Mouse (Mus musculus) heart, embryonic 16.5 days (tissue): ENCODE data around the gene Rab5b. TPM values are rescaled to one million over a fixed set of nuclear protein-coding genes. Genes with fewer than 3 reads are reported as not detected.

ENCODE experiments used
- ATAC-seq: fragments of 200-750 bp; cut with Nextera tagmentation; replicated peaks from 2 replicates; pipeline ENCODE4 v1.8.0; 2017; ENCODE audit warnings: moderate number of reproducible peaks; ENCODE audit not compliant: insufficient read depth, low FRiP score; ENCODE audit errors: extremely low read depth
- H3K27ac ChIP-seq: fragments of 300-500 bp; sonication (generic); 2 replicates; pipeline ENCODE4 v1.5.1; 2014; ENCODE audit warnings: mild to moderate bottlenecking, low read length, control low read depth, moderate library complexity
- H3K27me3 ChIP-seq: fragments of 300-500 bp; sonication (generic); 2 replicates; pipeline ENCODE4 v1.6.1; 2014; ENCODE audit warnings: low read length, mixed read lengths; ENCODE audit not compliant: control insufficient read depth, insufficient read depth
- H3K36me3 ChIP-seq: fragments of 300-500 bp; sonication (generic); 2 replicates; pipeline ENCODE4 v1.6.1; 2014; ENCODE audit not compliant: control insufficient read depth, insufficient read depth
- H3K4me1 ChIP-seq: fragments of 300-500 bp; sonication (generic); 2 replicates; pipeline ENCODE4 v1.6.1; 2014; ENCODE audit warnings: low read length, mixed read lengths; ENCODE audit not compliant: control insufficient read depth, insufficient read depth
- H3K4me2 ChIP-seq: fragments of 300-500 bp; sonication (generic); 2 replicates; pipeline ENCODE4 v1.6.1; 2014; ENCODE audit warnings: low read depth, mild to moderate bottlenecking, control low read depth, low read length
- H3K4me3 ChIP-seq: fragments of 300-500 bp; sonication (generic); 2 replicates; pipeline ENCODE4 v1.5.1; 2014; ENCODE audit warnings: mild to moderate bottlenecking, control low read depth, low read length
- H3K9ac ChIP-seq: fragments of 300-500 bp; sonication (generic); 2 replicates; pipeline ENCODE4 v1.6.1; 2014; ENCODE audit warnings: low read length, control low read depth
- H3K9me3 ChIP-seq: fragments of 300-500 bp; sonication (generic); replicated peaks from 2 replicates; pipeline ENCODE4 v1.6.1; 2016; ENCODE audit warnings: low read length; ENCODE audit not compliant: control insufficient read depth
- WGBS: fragments of 180-500 bp; shearing (Covaris S2); extraction: QIAGEN DNeasy Blood & Tissue Kit; methylation state at CpG from one replicate; pipeline ENCODE4 v1.1.7; 2014; 5-methylcytosine and 5-hydroxymethylcytosine counted together
- polyA plus RNA-seq: library from polyadenylated mRNA; unstranded; fragments of >200 nt; fragmentation: Nextera tagmentation; extraction: Ambion mirVana; gene quantifications from 2 replicates; pipeline ENCODE4 v1.2.1, GENCODE M21; 2015

The Rab5b gene
- polyA plus RNA-seq, 1 experiment from 2014 or later: 69.8 TPM

GRCm38 (mm10) chr10:128659490-128659889 is 36.6 kb downstream of the Rab5b start:
- Histone ChIP-seq H3K27me3 (no peaks in the 10 kb centered on the region; the same call in 1 of the 2 replicates), H3K36me3 (no peaks in the 10 kb centered on the region), H3K27ac (no peak overlapping the region), H3K4me2 (no peak overlapping the region), H3K4me3 (no peak overlapping the region), H3K4me1 (peaks cover 3% of the 10 kb centered on the region), H3K9me3 (no peaks in the 10 kb centered on the region), H3K9ac (no peak overlapping the region)
- WGBS: 43% methylated on average over 9 of the region's 9 CpGs
- no peak for ATAC-seq

- no peak overlapping the region for H3K27ac ChIP-seq
- H3K9ac ChIP-seq: no peak overlapping the region
- WGBS: 58% methylated on average over 9 of the region's 9 CpGs
- H3K9me3 ChIP-seq: no peaks in the 10 kb centered on the region
- H3K27me3 ChIP-seq: no peaks in the 10 kb centered on the region; the same call in 1 of the 2 replicates
- ATAC-seq: no peak
- no peak overlapping the region for H3K4me3 ChIP-seq
- H3K4me2 ChIP-seq: no peak overlapping the region
- peaks cover 3% of the 10 kb centered on the region for H3K4me1 ChIP-seq
- H3K36me3 ChIP-seq: no peaks in the 10 kb centered on the region
Observed at GRCm38 (mm10) chr10:128657844-128658243, 38.2 kb downstream of the Rab5b start.

- ATAC-seq: no peak
Observed at GRCm38 (mm10) chr10:128656731-128657130, 39.3 kb downstream of the Rab5b start.

GRCm38 (mm10) chr10:128655254-128655653 is 40.8 kb downstream of the Rab5b start:
- Histone ChIP-seq H3K4me3 (no peak overlapping the region), H3K4me1 (peaks cover 3% of the 10 kb centered on the region), H3K9me3 (no peaks in the 10 kb centered on the region), H3K27me3 (no peaks in the 10 kb centered on the region; the same call in 1 of the 2 replicates), H3K4me2 (no peak overlapping the region), H3K9ac (no peak overlapping the region), H3K36me3 (no peaks in the 10 kb centered on the region), H3K27ac (no peak overlapping the region)
- 48% methylated on average over 3 of the region's 3 CpGs for WGBS
- ATAC-seq: no peak

More at GRCm38 (mm10) chr10:128656731-128657130, 39.3 kb downstream of the Rab5b start:
- H3K36me3 ChIP-seq: no peaks in the 10 kb centered on the region
- H3K27ac ChIP-seq: no peak overlapping the region
- no peak overlapping the region for H3K4me3 ChIP-seq
- H3K4me2 ChIP-seq: no peak overlapping the region
- no peaks in the 10 kb centered on the region for H3K9me3 ChIP-seq
- no peaks in the 10 kb centered on the region; the same call in 1 of the 2 replicates for H3K27me3 ChIP-seq
- H3K9ac ChIP-seq: no peak overlapping the region
- WGBS: 83% methylated on average over 1 of the region's 1 CpGs
- peaks cover 3% of the 10 kb centered on the region for H3K4me1 ChIP-seq

GRCm38 (mm10) chr10:128653866-128654265 is 42.2 kb downstream of the Rab5b start:
- Histone ChIP-seq H3K9me3 (no peaks in the 10 kb centered on the region), H3K4me1 (peaks cover 3% of the 10 kb centered on the region), H3K9ac (no peak overlapping the region; the same call in 1 of the 2 replicates), H3K27ac (no peak overlapping the region), H3K27me3 (no peaks in the 10 kb centered on the region), H3K4me2 (no peak overlapping the region), H3K36me3 (no peaks in the 10 kb centered on the region), H3K4me3 (no peak overlapping the region)
- WGBS: 67% methylated on average over 4 of the region's 4 CpGs
- no peak for ATAC-seq

- WGBS: 9% methylated on average over 10 of the region's 13 CpGs
- H3K4me1 ChIP-seq: peaks cover 12% of the 10 kb centered on the region
- peak; percentile 63 for ATAC-seq
- H3K4me3 ChIP-seq: peak overlapping the region; percentile 58
- H3K27ac ChIP-seq: peak overlapping the region; percentile 46; the same call in 1 of the 2 replicates
- peak overlapping the region; percentile 89 for H3K4me2 ChIP-seq
- H3K27me3 ChIP-seq: peaks cover 5% of the 10 kb centered on the region; the same call in 1 of the 2 replicates
- H3K36me3 ChIP-seq: no peaks in the 10 kb centered on the region
- H3K9ac ChIP-seq: peak overlapping the region; percentile 50; the same call in 1 of the 2 replicates
- H3K9me3 ChIP-seq: no peaks in the 10 kb centered on the region
Observed at GRCm38 (mm10) chr10:128646139-128647089, 49.6 kb downstream of the Rab5b start.

GRCm38 (mm10) chr10:128645111-128646011 is 50.7 kb downstream of the Rab5b start, which contains the start of gene Ikzf4:
Gene Ikzf4, minus strand, starts transcription at chr10:128645991.
- H3K4me2 ChIP-seq: peak within 1 kb of the TSS; percentile 89
- ATAC-seq: peak; percentile 63
- H3K4me1 ChIP-seq: peaks cover 12% of the 10 kb centered on the region
- H3K9me3 ChIP-seq: no peaks in the 10 kb centered on the region
- H3K27me3 ChIP-seq: peaks cover 5% of the 10 kb centered on the region; the same call in 1 of the 2 replicates
- no peaks in the 10 kb centered on the region for H3K36me3 ChIP-seq
- peak within 1 kb of the TSS; percentile 58 for H3K4me3 ChIP-seq
- peak within 1 kb of the TSS; percentile 71 for H3K9ac ChIP-seq
- 4% methylated on average over 36 of the region's 36 CpGs for WGBS
- H3K27ac ChIP-seq: peak within 1 kb of the TSS; percentile 46; the same call in 1 of the 2 replicates

GRCm38 (mm10) chr10:128642749-128643148 is 53.3 kb downstream of the Rab5b start:
- Histone ChIP-seq H3K9ac (no peak overlapping the region), H3K9me3 (no peaks in the 10 kb centered on the region), H3K27me3 (peaks cover 5% of the 10 kb centered on the region; the same call in 1 of the 2 replicates), H3K4me3 (no peak overlapping the region), H3K36me3 (no peaks in the 10 kb centered on the region), H3K27ac (no peak overlapping the region), H3K4me1 (peaks cover 12% of the 10 kb centered on the region), H3K4me2 (no peak overlapping the region)
- 70% methylated on average over 6 of the region's 6 CpGs for WGBS
- no peak for ATAC-seq
